Mouse (Mus musculus) midbrain, embryonic 10.5 days (tissue): ENCODE data around the gene Cacnb4. TPM values are rescaled to one million over a fixed set of nuclear protein-coding genes. Genes with fewer than 3 reads are reported as not detected.

Experiments used
- DNase-seq: peaks from one replicate; pipeline ENCODE4 v3.0.0-alpha.2; 2017; ENCODE audit warnings: low spot score
- H3K27ac ChIP-seq: fragments of 300-500 bp; sonication (generic); replicated peaks from 2 replicates; pipeline ENCODE4 v1.5.1; 2016; ENCODE audit warnings: mild to moderate bottlenecking
- H3K27me3 ChIP-seq: fragments of 300-500 bp; sonication (generic); 2 replicates; pipeline ENCODE4 v1.6.1; 2016; ENCODE audit warnings: low read depth, mild to moderate bottlenecking; ENCODE audit not compliant: poor library complexity, severe bottlenecking
- H3K36me3 ChIP-seq: fragments of 300-500 bp; sonication (generic); 2 replicates; pipeline ENCODE4 v1.6.1; 2016; ENCODE audit warnings: mild to moderate bottlenecking, moderate library complexity
- H3K4me1 ChIP-seq: fragments of 300-500 bp; sonication (generic); 2 replicates; pipeline ENCODE4 v1.6.1; 2016
- H3K4me3 ChIP-seq: fragments of 300-500 bp; sonication (generic); 2 replicates; pipeline ENCODE4 v1.5.1; 2016; ENCODE audit warnings: mild to moderate bottlenecking, moderate library complexity
- H3K9me3 ChIP-seq: fragments of 300-500 bp; sonication (generic); replicated peaks from 2 replicates; pipeline ENCODE4 v1.6.1; 2016; ENCODE audit warnings: mild to moderate bottlenecking
- WGBS: fragments of 180-500 bp; shearing (Covaris S2); methylation state at CpG from one replicate; pipeline ENCODE4 v1.1.7; 2016; 5-methylcytosine and 5-hydroxymethylcytosine counted together
- polyA plus RNA-seq: library from polyadenylated mRNA; unstranded; fragments of >200 nt; fragmentation: Nextera tagmentation; extraction: Ambion mirVana; gene quantifications from 2 replicates; pipeline ENCODE4 v1.2.1, GENCODE M21; 2016

The Cacnb4 gene
- polyA plus RNA-seq, 1 experiment from 2014 or later, result 1.0 TPM

DNA sequence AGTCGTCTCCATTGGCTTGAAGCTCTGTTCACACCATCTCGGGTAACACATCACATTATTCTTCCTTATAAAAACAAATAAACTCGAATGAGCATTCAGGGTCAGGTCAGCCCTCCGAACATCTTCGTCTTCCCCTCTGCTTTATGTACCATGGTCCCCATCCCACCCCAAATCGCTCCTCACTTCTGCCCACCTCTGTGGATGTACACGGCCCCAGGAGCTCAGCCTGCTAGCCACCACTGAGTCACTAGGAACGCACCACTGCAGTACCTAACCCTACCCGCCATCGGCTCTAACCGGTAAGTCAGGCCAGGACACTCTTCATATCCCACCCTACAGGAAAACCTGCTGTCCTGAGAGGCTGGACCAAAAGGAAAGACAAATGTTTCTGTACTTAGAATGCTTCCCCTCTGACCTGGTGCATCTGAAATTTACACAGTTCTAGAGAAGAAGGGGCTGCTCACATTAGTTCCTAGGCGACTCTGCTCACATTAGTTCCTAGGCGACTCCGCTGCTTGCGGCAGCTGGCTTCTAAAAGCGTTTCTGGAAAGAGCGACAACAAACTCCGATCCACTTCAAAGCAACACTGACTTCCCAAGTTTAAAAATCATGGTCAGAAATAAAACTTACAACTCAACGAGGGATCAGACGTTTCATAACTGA, 120.2 kb downstream of the Cacnb4 start:
- Histone ChIP-seq H3K36me3 (no peaks in the 10 kb centered on the region), H3K27me3 (no peaks in the 10 kb centered on the region), H3K9me3 (0 out of 2 replicates have a peak, but pooled peaks cover 3% of the 10 kb centered on the region), H3K4me3 (no peak overlapping the region; the same call in 1 of the 2 replicates), H3K27ac (no peak overlapping the region), H3K4me1 (peaks cover 19% of the 10 kb centered on the region)
- DNase-seq, result no peak
- WGBS, result 90% methylated on average over 20 of the region's 20 CpGs

DNA sequence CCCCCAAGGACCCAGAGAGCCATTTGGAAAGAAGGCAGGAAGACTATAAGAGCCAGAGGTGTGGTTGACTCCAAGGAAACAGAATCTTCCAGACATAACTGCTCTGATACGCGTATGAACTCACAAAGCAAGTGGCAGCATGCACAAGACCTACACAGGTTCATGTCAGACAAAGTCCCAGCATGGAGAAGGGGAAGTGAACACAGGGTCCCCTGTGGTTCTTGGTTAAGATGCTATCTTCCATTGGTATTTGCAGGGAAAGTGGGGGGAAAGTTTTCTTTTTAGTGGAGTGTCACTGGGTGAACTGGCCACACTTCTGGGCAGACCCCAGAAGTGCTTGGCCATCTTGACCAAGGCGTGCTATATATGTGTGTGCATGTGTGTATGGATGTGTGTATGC, 128.2 kb downstream of the Cacnb4 start:
- Histone ChIP-seq H3K9me3 (0 out of 2 replicates have a peak, but pooled peaks cover 2% of the 10 kb centered on the region), H3K4me1 (no peaks in the 10 kb centered on the region), H3K27me3 (no peaks in the 10 kb centered on the region), H3K27ac (no peak overlapping the region), H3K4me3 (no peak overlapping the region), H3K36me3 (no peaks in the 10 kb centered on the region)
- WGBS, result 92% methylated on average over 3 of the region's 3 CpGs
- DNase-seq, result no peak

DNA sequence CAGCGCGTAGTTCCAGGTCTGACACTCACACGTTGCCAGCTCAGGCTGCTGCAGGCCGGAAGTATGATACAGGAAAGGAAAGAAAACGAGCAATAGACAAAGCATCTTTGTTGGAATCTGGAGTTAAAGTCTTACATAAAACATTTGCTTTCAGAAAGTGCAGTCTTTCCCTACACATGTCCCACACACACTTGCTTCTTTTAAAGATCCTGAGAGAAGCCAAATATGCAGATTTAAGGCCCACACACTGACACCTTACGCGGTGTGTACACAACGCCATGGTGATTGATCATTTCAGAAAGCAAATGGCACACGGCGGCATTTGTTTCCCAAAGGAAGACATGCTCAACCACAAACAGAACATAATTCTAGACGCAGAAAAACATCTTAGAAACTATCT, 129.3 kb downstream of the Cacnb4 start:
- no peak overlapping the region for H3K4me3 ChIP-seq
- 92% methylated on average over 11 of the region's 11 CpGs for WGBS

DNA sequence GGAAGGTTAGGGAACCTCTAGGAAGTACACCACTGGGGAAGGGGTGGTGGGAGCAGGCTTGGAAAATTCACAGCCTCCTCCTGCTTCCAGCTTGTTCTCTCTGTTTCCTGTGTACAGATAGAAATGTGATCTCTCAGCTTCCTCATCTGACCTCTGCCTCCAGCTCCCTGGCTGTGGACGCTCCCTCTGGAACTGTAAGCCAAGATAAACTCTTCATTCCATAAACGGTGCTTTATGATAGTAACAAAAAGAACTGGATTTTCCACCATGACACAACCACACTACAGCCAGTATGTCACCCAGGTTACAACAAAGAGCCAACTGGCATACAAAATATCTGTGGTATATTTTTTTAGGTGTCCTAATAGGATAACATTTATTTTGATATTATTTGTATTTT, 132.1 kb downstream of the Cacnb4 start:
- Histone ChIP-seq H3K27ac (no peak overlapping the region), H3K9me3 (no peaks in the 10 kb centered on the region), H3K27me3 (no peaks in the 10 kb centered on the region), H3K4me1 (peaks cover 12% of the 10 kb centered on the region), H3K4me3 (no peak overlapping the region), H3K36me3 (no peaks in the 10 kb centered on the region)
- DNase-seq, result no peak
- WGBS, result 88% methylated on average over 2 of the region's 2 CpGs

More for the DNA sequence above, 129.3 kb downstream of the Cacnb4 start:
- DNase-seq, result no peak
- Histone ChIP-seq H3K27ac (no peak overlapping the region), H3K36me3 (no peaks in the 10 kb centered on the region), H3K9me3 (no peaks in the 10 kb centered on the region), H3K4me1 (peaks cover 9% of the 10 kb centered on the region), H3K27me3 (no peaks in the 10 kb centered on the region)

DNA sequence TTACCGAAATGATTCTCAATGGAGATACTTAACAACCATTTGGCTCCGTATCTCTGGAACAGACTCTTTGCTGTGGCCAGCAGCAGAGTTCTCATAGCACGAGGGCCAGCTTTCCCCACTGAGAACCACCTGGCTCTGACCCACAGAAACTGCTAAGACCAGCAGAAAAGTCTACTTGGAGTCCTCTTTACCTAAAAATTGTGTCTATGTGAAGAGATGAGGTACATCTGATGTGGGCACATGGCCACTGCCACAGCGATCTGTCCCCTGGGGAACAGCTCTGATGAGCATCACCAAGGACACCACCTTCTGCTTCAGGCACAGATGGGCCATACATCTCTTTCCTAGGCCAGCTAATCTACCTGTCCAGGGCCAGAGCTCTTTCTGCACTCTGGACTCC, 135.6 kb downstream of the Cacnb4 start:
- WGBS, result 89% methylated on average over 4 of the region's 4 CpGs
- Histone ChIP-seq H3K9me3 (no peaks in the 10 kb centered on the region), H3K4me3 (no peak overlapping the region), H3K27ac (no peak overlapping the region), H3K27me3 (no peaks in the 10 kb centered on the region), H3K4me1 (peaks cover 12% of the 10 kb centered on the region), H3K36me3 (no peaks in the 10 kb centered on the region)
- DNase-seq, result no peak

DNA sequence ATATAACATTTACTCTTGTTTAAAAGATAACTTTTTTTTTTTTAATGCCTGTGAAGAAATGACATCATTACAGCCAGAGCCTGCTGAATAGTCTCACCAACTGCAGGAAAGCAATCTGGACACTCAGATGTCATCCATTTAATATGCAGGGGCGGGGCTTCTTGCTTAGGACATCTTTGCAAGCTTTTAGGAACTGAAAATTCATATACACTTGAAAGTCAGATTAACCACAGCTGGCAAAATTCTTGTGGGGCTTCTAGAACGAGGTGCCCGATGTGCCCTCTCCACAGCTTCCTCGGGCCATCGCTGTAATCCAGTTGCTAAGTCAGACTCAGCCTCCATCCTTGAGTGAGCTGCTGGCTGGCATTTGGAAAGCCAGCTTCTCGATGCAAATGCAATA, 137.3 kb downstream of the Cacnb4 start:
- Histone ChIP-seq H3K27me3 (no peaks in the 10 kb centered on the region), H3K36me3 (no peaks in the 10 kb centered on the region), H3K4me3 (no peak overlapping the region), H3K4me1 (peaks cover 12% of the 10 kb centered on the region), H3K27ac (no peak overlapping the region), H3K9me3 (no peaks in the 10 kb centered on the region)
- DNase-seq, result no peak
- WGBS, result 87% methylated on average over 6 of the region's 6 CpGs

DNA sequence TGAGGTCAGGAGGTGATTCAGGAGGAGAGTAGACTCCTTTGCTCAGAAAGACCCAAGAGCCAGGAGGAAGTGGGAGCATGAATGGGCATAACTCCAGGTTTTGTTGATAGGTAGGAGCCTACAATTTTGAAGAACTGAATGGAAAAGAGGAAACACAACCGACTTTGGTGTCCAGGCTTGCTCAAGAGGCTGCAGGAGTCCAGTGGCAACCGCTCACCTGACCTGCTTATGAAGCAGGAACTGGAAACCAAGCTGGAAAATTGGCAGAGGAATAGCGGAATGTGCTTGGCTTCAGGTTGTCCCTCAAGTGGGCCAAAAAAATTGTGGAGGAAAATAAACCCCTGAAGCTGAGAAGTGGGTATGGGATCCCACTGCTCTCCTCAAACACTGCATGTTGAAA, 139.0 kb downstream of the Cacnb4 start:
- H3K36me3 ChIP-seq, result no peaks in the 10 kb centered on the region
- DNase-seq, result no peak
- no peaks in the 10 kb centered on the region for H3K27me3 ChIP-seq
- no peak overlapping the region for H3K4me3 ChIP-seq
- H3K4me1 ChIP-seq, result peaks cover 6% of the 10 kb centered on the region
- WGBS, result 91% methylated on average over 3 of the region's 3 CpGs
- H3K9me3 ChIP-seq, result no peaks in the 10 kb centered on the region
- H3K27ac ChIP-seq, result no peak overlapping the region

DNA sequence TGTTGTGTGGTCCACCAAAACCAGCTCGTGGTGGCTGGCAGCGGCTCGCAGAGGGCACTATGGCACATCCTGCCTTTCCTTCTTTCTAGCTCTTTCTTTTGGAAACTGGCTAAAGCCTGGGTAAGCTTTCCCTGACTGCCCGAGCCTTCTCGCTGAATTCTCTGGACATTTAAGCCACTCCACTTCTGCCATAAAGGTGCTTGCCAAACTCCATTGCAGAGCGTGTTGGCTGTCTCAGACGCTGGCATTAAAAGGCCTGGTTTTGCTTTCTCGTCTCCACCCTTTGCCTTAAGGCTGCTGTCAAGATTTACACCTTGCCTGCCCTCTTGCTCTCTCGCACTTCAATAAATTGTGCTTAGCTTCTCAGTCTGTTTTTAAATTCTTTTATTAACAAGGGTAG, 139.5 kb downstream of the Cacnb4 start:
- 90% methylated on average over 9 of the region's 9 CpGs for WGBS
- DNase-seq, result no peak
- no peaks in the 10 kb centered on the region for H3K27me3 ChIP-seq

DNA sequence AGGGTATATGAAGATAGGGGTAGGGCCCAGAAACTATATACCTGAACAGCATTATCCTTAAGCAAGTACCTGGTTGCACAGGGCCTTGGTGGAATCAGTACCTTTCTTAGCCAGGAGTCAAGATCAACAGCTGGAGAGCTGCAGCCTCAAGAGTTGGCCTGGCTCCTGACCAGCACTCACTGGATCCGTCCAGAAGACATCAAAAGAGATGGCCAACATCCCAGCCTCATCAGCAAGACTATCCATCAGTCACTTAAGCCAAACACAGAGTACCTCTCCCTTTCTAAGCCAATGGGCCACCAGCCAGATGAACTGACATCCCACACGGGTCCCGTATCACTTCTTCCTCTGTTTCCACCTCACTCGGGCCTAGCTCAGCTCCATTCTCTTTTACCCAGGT, 140.1 kb downstream of the Cacnb4 start:
- no peaks in the 10 kb centered on the region for H3K4me1 ChIP-seq
- no peaks in the 10 kb centered on the region for H3K27me3 ChIP-seq
- no peak for DNase-seq
- H3K27ac ChIP-seq, result no peak overlapping the region
- no peaks in the 10 kb centered on the region for H3K9me3 ChIP-seq
- 91% methylated on average over 4 of the region's 4 CpGs for WGBS
- no peak overlapping the region for H3K4me3 ChIP-seq
- H3K36me3 ChIP-seq, result no peaks in the 10 kb centered on the region

More for the DNA sequence above, 139.5 kb downstream of the Cacnb4 start:
- no peak overlapping the region for H3K27ac ChIP-seq
- peaks cover 1% of the 10 kb centered on the region; the same call in 1 of the 2 replicates for H3K4me1 ChIP-seq
- H3K9me3 ChIP-seq, result no peaks in the 10 kb centered on the region
- H3K4me3 ChIP-seq, result no peak overlapping the region
- H3K36me3 ChIP-seq, result no peaks in the 10 kb centered on the region

DNA sequence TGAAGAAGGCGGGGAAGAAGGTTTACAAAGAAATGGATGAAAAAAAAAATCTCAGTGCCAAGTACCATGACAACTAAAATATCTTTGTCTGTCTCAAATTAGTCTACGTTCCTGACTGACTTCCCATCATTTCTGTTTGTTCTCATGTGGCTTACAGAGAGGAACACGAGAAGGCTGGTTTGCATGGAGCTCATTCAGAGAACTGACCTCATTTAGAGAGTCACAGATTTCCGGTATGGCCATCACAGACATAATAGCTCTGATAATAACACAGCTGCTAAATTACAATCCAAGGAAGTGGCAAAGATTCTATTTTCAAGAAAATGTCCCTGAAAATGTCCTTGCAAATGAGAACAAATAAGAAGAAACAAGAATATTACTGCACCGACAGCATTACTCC, 142.9 kb downstream of the Cacnb4 start:
- no peak overlapping the region for H3K4me3 ChIP-seq
- DNase-seq, result no peak
- H3K4me1 ChIP-seq, result no peaks in the 10 kb centered on the region
- 90% methylated on average over 5 of the region's 5 CpGs for WGBS
- H3K27me3 ChIP-seq, result no peaks in the 10 kb centered on the region
- H3K9me3 ChIP-seq, result no peaks in the 10 kb centered on the region
- H3K36me3 ChIP-seq, result no peaks in the 10 kb centered on the region
- H3K27ac ChIP-seq, result no peak overlapping the region

DNA sequence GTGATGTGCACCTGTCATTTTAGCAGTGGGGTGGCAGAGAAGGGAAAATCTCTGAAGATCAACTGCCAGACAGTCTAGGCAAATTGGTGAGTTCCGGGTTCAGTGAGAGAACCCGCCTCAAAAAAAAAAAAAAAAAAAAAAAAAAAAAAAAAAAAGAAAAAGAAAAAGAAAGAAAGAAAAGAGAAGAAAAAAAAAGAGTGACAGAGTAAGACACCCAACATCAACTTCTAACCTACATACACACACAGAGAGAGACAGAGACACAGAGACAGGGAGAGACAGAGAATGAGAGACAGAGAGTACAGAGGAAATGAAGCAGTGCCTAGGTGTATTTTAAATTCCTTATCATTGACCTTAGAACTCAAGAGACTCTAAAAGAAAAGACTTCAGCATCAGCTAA, 146.1 kb downstream of the Cacnb4 start:
- no peak overlapping the region for H3K27ac ChIP-seq
- 95% methylated on average over 2 of the region's 2 CpGs for WGBS
- no peaks in the 10 kb centered on the region for H3K4me1 ChIP-seq
- no peaks in the 10 kb centered on the region for H3K9me3 ChIP-seq
- no peak overlapping the region for H3K4me3 ChIP-seq
- no peaks in the 10 kb centered on the region for H3K36me3 ChIP-seq
- no peaks in the 10 kb centered on the region for H3K27me3 ChIP-seq
- no peak for DNase-seq

DNA sequence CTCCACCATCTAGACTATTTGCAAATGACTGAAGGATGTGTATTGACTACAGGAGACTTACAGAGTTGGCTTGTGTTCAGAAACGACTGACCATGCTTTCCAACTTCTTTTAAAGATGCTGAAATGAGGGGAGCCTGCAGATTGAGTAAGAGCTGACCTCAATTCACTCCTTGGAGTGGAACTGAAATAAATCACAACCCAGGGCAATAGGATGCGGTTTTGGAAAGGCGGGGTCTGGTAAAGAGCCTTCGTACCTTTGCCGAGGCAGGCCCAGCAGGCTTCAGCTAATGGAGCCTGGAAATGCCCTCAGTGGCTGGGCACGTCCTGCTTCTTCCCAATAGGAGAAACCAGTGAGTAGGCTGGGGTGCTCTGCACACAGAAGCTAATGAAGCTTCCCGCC, 147.4 kb downstream of the Cacnb4 start:
- Histone ChIP-seq H3K4me3 (no peak overlapping the region), H3K27ac (no peak overlapping the region), H3K27me3 (no peaks in the 10 kb centered on the region), H3K9me3 (no peaks in the 10 kb centered on the region), H3K36me3 (no peaks in the 10 kb centered on the region), H3K4me1 (no peaks in the 10 kb centered on the region)
- 88% methylated on average over 7 of the region's 7 CpGs for WGBS
- no peak for DNase-seq

DNA sequence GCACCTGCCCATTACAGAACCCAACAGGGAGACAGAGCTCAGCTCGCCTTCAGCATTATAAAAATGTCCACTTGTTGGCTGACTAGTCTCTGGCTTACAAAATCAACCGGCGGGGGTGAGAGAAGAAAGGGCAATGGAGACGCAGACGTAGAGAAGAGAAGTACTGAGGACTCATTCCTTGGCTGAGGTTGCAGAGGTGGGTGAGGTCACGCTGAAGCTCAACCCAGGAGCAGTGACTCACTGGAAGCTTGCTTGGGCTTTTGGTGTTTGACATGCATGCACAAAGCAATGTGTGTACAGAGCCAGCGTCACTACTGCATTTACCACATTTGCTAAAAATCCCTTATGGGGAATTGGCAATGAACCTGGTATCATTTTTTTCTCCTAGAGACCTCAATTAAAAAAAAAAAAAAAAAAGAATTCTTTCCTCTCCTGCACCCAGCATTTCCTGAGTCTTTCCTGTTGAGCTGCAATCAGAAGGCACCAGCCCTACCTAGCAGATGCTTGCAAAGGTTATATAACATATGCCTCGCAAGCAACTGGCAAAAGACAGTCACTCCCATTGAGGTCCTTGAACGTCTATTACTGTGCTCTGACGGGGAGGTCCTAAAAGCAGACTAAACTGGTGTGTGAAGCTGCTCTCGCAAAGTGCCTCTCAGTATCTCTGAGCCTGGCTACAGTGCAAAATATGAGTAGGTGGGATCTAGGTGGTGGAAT, 150.6 kb downstream of the Cacnb4 start:
- no peaks in the 10 kb centered on the region for H3K4me1 ChIP-seq
- H3K36me3 ChIP-seq, result no peaks in the 10 kb centered on the region
- DNase-seq, result no peak
- no peaks in the 10 kb centered on the region for H3K9me3 ChIP-seq
- H3K27me3 ChIP-seq, result no peaks in the 10 kb centered on the region
- WGBS, result 89% methylated on average over 11 of the region's 11 CpGs
- no peak overlapping the region for H3K27ac ChIP-seq
- no peak overlapping the region for H3K4me3 ChIP-seq
